Mouse (Mus musculus) MEL (cell line): ENCODE measurements at regions not wholly inside any gene's neighbourhood (a gene's known extent, or its start where the extent isn't known, plus 50 kb on each side); places are given as distances from the start of the nearest gene placed in this dataset.

ENCODE experiments used
- CTCF ChIP-seq, 3 experiments: IDR thresholded peaks in 2 of 3; conservative IDR thresholded peaks in 1 of 3; 2 replicates each; pipeline ENCODE4 v1.5.1; 2011 to 2012; ENCODE audit warnings: low read length in 3 of 3, low read depth in 2 of 3, mild to moderate bottlenecking in 2 of 3, improper control_type of control experiment in 1 of 3, inconsistent platforms in 1 of 3, mixed read lengths in 1 of 3, moderate library complexity in 1 of 3; ENCODE audit not compliant: control insufficient read depth in 1 of 3, insufficient read depth in 1 of 3, poor library complexity in 1 of 3, severe bottlenecking in 1 of 3
- EP300 ChIP-seq, 2 experiments: IDR thresholded peaks; 2 replicates each; pipeline ENCODE4 v1.6.1; 2011; ENCODE audit warnings: improper control_type of control experiment in 2 of 2, low read length in 2 of 2, low read depth in 1 of 2, mild to moderate bottlenecking in 1 of 2
- GABPA ChIP-seq: IDR thresholded peaks from 2 replicates; pipeline ENCODE4 v1.6.1; 2012; ENCODE audit warnings: low read depth, mild to moderate bottlenecking, inconsistent platforms, low read length, improper control_type of control experiment, moderate library complexity
- POLR2A ChIP-seq, 2 experiments: IDR thresholded peaks; 2 replicates each; pipeline ENCODE4 v1.6.1; 2011 to 2012; ENCODE audit warnings: low read length in 2 of 2, mild to moderate bottlenecking in 2 of 2, control low read depth in 1 of 2, improper control_type of control experiment in 1 of 2, low read depth in 1 of 2, moderate library complexity in 1 of 2; ENCODE audit not compliant: control insufficient read depth in 1 of 2, insufficient read depth in 1 of 2, poor library complexity in 1 of 2

DNA sequence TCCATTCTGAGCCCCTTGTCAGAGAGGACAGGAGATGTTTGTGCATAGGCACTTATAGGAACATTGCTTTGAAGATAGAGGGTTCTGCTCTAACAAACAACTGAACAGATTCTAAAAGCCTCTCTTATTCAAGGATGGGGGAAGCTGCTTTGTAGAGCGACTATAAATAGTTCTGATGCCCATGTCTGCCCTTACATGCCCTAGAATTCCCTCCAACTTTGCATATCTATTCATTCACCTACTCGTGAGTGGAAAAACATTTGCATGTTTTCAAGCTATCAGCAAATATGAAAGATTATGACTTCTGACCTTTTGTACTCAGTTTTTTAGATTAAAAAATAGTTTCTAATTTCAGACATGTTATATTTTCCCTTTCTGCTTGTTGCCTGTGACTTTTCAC is 222.0 kb downstream of the Trib2 start:
- TF ChIP-seq CTCF (IDR thresholded peaks at IDR 0.05 in 2 of 3, conservative IDR thresholded peaks at IDR 0.05 in 1 of 3; ENCODE audit: control insufficient read depth in 1 of 3, insufficient read depth in 1 of 3, low read depth in 2 of 3, low read length in 3 of 3, poor library complexity in 1 of 3, severe bottlenecking in 1 of 3) (no peak), POLR2A (IDR thresholded peaks at IDR 0.05; ENCODE audit: control insufficient read depth in 1 of 2, insufficient read depth in 1 of 2, low read depth in 1 of 2, low read length in 2 of 2, poor library complexity in 1 of 2) (no peak), EP300 (IDR thresholded peaks at IDR 0.05; ENCODE audit: low read depth in 1 of 2, low read length in 2 of 2) (no peak), GABPA (no peak)
